Mouse (Mus musculus): Measurements from ENCODE around the gene Vmn2r34.
"Not testable (repeated sequence)": the region's sequence is repeated elsewhere in the genome, so short reads cannot be mapped to it uniquely, and the experiment has no call there.

Gene Vmn2r34

DNA sequence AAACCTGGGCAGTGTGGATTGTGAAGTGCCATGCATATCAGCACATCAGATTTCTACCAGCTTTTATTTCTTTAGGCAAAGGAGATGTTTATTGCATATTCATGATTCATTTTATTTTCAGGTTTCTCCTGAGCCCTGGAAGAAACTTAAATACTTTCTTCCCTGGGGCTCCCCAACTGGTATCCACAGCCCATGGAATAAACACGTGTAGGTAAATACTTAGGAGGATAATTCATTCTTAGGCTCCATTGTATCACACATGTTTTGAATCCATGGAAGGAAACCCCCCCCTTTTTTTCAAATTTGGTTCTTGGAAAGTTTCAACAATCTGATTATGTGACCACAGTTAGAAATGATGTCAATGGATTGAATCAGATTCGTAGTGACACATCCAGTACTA is at the start of gene Vmn2r34:
TSS of gene Vmn2r34 (minus strand) at position 101 of the 400 bp plus-strand sequence.
- DNase-seq (ENCODE audit: extremely low read depth, low read depth) = not testable (repeated sequence)

DNA sequence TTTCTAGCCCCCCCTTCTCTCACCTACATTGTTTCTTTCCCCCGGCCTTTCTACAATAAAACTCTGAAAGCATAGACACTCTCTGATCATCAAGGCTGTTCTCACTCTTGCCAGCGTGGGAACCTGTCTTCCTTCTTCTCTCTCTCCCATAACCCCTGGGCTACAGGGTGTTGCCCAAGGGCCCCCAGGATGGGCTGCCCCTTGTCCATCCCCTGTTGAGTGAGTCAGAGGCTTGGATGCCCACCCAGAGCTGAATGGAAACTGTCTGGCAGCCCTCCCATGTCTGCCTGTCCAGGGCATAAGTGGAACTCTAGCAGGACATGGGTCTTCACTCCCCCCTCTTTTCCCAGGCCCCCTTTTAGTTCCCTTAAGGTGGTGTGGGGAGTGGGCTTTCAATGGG is 15.3 kb downstream of the Vmn2r34 start:
- not testable (repeated sequence) for DNase-seq (ENCODE audit: extremely low read depth, low read depth)

Data from MEL-GATA-1-ER (cell line).